Mouse (Mus musculus): ENCODE results near the gene Col19a1. TPM values are rescaled to one million over a fixed set of nuclear protein-coding genes. Genes with fewer than 3 reads are reported as not detected.

Col19a1 gene
- total and polyA plus RNA-seq, 2 experiments from 2014 or later: 2.4 to 2.5 TPM

DNA sequence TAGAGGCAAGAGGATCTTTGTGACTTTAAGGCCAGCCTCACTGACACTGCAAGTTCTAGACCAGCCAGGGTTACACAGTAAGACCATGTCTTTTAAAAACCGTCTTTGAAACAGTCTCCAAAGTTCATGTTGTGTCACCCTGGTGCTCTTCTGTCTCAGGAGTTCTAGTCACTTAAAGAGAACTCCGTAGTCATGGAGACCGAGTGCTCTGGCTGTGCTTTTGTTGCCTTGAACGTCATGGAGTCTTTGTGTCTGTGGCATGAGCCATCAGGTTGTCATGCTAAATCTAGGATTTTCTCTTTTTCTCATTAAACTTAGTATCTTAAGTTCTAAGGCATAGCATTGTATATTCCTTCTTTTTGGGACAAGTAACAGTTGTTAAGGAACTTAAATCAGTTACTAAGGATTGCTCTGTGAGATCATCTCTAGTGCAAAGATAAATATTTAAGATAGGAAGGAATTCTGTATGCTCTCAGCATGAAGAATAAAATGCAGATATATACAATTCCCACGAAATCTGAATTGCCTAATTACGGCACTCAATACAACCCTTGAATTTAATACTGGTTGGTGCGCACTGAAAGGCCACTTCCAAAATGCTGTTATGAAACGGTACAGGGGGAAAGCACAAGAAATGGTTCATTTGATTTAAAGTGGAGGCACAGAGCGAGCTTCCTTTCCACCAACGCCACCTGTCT, 134.6 kb downstream of the Col19a1 start:
- Histone ChIP-seq H3K27ac (ENCODE audit: low read depth, low read length) (no peak overlapping the region), H3K9me3 (ENCODE audit: low read length) (no peaks in the 10 kb centered on the region), H3K4me3 (ENCODE audit: low read depth, low read length) (no peak overlapping the region), H3K4me1 (ENCODE audit: insufficient read depth, low read length) (no peaks in the 10 kb centered on the region), H3K9ac (replicated peaks; ENCODE audit: low read length, poor library complexity, severe bottlenecking) (no peak overlapping the region), H3K36me3 (ENCODE audit: insufficient read depth, low read length) (no peaks in the 10 kb centered on the region), H3K27me3 (ENCODE audit: insufficient read depth, low read length) (no peaks in the 10 kb centered on the region), H3K4me2 (ENCODE audit: low read depth, low read length, poor library complexity, severe bottlenecking) (no peak overlapping the region)
- DNase-seq (ENCODE audit: low spot score) (peak; percentile 27), ATAC-seq (ENCODE audit: low FRiP score) (peak; percentile 58; the same call in 1 of the 2 replicates)
- WGBS: 33% methylated on average over 10 of the region's 10 CpGs
- TF ChIP-seq CTCF (IDR thresholded peaks at IDR 0.05): no peak

DNA sequence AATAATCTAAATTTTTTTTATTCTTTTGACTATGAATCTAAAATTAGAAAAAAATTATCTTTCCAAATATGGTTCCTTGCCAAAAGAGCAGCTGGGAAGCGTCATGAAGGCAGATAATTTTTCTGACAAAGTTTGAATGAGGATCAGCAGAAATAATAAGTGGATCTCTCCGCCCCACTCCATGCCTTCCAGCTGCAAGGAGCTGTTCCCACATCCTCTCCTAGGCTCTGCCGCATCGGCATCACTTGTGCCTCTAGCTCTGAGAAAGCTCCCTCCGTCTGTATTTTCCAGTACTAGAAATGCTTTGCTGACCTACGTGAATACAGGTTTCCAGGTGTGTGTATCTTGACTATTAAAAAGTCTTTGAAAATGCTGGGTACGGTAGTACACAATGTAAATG, 135.1 kb downstream of the Col19a1 start:
- Histone ChIP-seq H3K9me3 (ENCODE audit: low read length) (no peaks in the 10 kb centered on the region), H3K4me2 (ENCODE audit: low read depth, low read length, poor library complexity, severe bottlenecking) (no peak overlapping the region), H3K4me1 (ENCODE audit: insufficient read depth, low read length) (no peaks in the 10 kb centered on the region), H3K36me3 (ENCODE audit: insufficient read depth, low read length) (no peaks in the 10 kb centered on the region), H3K27me3 (ENCODE audit: insufficient read depth, low read length) (no peaks in the 10 kb centered on the region), H3K27ac (ENCODE audit: low read depth, low read length) (no peak overlapping the region), H3K4me3 (ENCODE audit: low read depth, low read length) (no peak overlapping the region), H3K9ac (replicated peaks; ENCODE audit: low read length, poor library complexity, severe bottlenecking) (no peak overlapping the region)
- DNase-seq (ENCODE audit: low spot score) (no peak), ATAC-seq (ENCODE audit: low FRiP score) (no peak)
- WGBS: 50% methylated on average over 7 of the region's 7 CpGs
- TF ChIP-seq CTCF (IDR thresholded peaks at IDR 0.05): no peak

DNA sequence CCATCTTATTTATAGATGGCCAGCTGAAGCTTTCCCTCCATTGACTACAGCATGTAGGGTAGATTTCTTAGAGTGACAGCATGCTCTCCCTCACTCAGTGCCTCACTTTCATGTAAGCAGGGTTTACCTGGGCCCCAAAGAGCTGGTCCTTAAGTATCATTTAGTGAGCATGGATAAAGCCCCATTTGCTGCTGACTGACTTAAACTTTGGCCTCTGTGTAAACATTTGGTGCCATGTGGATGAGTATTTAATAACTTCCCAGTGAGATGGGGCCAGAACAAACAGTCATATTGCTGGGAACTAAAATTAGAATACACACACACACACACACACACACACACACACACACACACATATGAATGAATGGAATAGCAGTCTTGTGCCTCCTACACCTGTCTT, 149.8 kb downstream of the Col19a1 start:
- no peak overlapping the region for H3K27ac ChIP-seq (ENCODE audit: low read depth, low read length)
- no peak overlapping the region for H3K9ac ChIP-seq (replicated peaks; ENCODE audit: low read length, poor library complexity, severe bottlenecking)
- H3K4me3 ChIP-seq (ENCODE audit: low read depth, low read length): no peak overlapping the region
- H3K4me1 ChIP-seq (ENCODE audit: insufficient read depth, low read length): no peaks in the 10 kb centered on the region
- no peaks in the 10 kb centered on the region for H3K36me3 ChIP-seq (ENCODE audit: insufficient read depth, low read length)
- ATAC-seq (ENCODE audit: low FRiP score) (no peak), DNase-seq (ENCODE audit: low spot score) (no peak)
- H3K4me2 ChIP-seq (ENCODE audit: low read depth, low read length, poor library complexity, severe bottlenecking): no peak overlapping the region
- no peak for TF ChIP-seq CTCF (IDR thresholded peaks at IDR 0.05)
- no peaks in the 10 kb centered on the region for H3K27me3 ChIP-seq (ENCODE audit: insufficient read depth, low read length)
- H3K9me3 ChIP-seq (ENCODE audit: low read length): no peaks in the 10 kb centered on the region

DNA sequence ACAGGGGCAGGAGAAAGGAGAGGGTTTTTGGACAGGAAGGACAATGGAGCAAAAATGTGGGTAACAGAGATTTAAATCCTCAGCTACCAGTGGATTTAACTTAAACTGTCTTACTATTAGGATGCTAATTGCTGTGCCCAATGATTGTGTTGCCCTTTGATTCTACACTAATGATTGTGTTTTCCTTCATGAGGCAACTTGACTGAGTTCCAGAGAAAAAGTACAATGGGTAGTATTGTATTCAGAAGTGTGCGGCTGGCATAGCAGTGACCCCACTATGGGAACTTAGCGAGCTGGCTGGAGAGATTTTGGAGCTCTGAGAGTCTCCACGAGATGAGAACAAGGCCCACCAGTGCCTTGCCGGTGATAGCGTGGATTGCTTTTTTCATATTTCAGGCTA, 159.0 kb downstream of the Col19a1 start:
- Histone ChIP-seq H3K4me3 (ENCODE audit: low read depth, low read length) (no peak overlapping the region), H3K27ac (ENCODE audit: low read depth, low read length) (no peak overlapping the region), H3K4me1 (ENCODE audit: insufficient read depth, low read length) (no peaks in the 10 kb centered on the region), H3K4me2 (ENCODE audit: low read depth, low read length, poor library complexity, severe bottlenecking) (no peak overlapping the region), H3K9ac (replicated peaks; ENCODE audit: low read length, poor library complexity, severe bottlenecking) (no peak overlapping the region), H3K27me3 (ENCODE audit: insufficient read depth, low read length) (no peaks in the 10 kb centered on the region), H3K9me3 (ENCODE audit: low read length) (no peaks in the 10 kb centered on the region), H3K36me3 (ENCODE audit: insufficient read depth, low read length) (no peaks in the 10 kb centered on the region)
- TF ChIP-seq CTCF (IDR thresholded peaks at IDR 0.05): no peak
- 85% methylated on average over 5 of the region's 5 CpGs for WGBS
- DNase-seq (ENCODE audit: low spot score): no peak
- ATAC-seq (ENCODE audit: low FRiP score): no peak

DNA sequence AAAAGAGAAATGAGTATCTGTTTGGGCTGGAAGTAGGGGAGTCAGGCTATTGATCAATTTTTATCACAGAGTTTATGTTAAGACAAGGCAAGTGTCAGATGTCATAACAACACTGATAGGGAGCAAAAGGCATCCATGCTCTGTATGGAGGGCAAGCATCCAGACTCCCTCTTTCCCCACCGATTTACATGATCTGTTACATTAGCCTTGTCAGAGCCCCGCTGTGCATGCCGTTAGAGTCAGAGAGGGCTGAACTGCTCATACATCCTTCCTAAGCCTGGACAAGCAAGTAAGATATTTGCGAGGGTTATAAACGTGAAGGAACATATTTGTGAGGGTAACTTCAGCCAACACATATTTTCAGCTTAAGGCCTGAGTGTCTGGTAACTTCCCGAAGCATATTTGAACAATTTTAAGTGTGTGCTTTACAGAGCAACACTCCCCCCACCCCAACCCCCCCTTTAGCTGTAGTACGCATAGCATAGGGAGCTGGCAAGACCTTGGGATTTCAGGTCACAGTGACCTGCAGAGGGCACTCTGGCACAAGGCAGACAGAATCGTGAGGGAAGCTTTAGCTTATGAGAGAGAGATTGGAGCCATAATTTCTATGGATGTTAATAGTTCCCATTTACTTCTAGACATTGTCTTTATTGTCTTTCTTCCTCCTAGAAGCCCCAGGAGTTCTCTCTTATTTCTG, 209.0 kb downstream of the Col19a1 start:
- Histone ChIP-seq H3K4me1 (ENCODE audit: insufficient read depth, low read length) (no peaks in the 10 kb centered on the region), H3K9me3 (ENCODE audit: low read length) (no peaks in the 10 kb centered on the region), H3K27ac (ENCODE audit: low read depth, low read length) (no peak overlapping the region), H3K4me3 (ENCODE audit: low read depth, low read length) (no peak overlapping the region), H3K36me3 (ENCODE audit: insufficient read depth, low read length) (no peaks in the 10 kb centered on the region), H3K9ac (replicated peaks; ENCODE audit: low read length, poor library complexity, severe bottlenecking) (no peak overlapping the region), H3K27me3 (ENCODE audit: insufficient read depth, low read length) (no peaks in the 10 kb centered on the region), H3K4me2 (ENCODE audit: low read depth, low read length, poor library complexity, severe bottlenecking) (no peak overlapping the region)
- peak; percentile 79 for DNase-seq (ENCODE audit: low spot score)
- TF ChIP-seq CTCF (IDR thresholded peaks at IDR 0.05): peak; percentile 80
- whole genome bisulfite sequencing: 43% methylated on average over 8 of the region's 8 CpGs
- no peak for ATAC-seq (ENCODE audit: low FRiP score)

DNA sequence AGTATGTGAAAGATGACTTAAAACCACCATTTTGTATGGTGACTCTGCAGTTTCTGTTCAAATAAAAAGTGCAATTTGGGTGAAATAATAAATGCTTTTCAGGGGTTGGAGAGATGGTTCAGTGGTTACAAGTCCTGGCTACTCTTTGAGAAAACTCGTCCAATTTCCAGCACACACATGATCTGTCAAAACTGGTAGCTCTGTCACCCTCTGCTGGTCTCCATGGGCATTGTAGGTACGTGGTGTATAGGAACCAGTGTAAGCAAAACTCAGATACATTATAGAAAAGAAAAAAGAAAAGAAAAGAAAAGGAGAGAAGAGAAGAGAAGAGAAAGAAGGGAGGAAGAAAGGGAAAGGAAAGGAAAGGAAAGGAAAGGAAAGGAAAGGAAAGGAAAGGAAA, 212.4 kb downstream of the Col19a1 start:
- no peak for ATAC-seq (ENCODE audit: low FRiP score)
- H3K27ac ChIP-seq (ENCODE audit: low read depth, low read length): no peak overlapping the region
- no peaks in the 10 kb centered on the region for H3K36me3 ChIP-seq (ENCODE audit: insufficient read depth, low read length)
- no peaks in the 10 kb centered on the region for H3K9me3 ChIP-seq (ENCODE audit: low read length)
- peak; percentile 54 for TF ChIP-seq CTCF (IDR thresholded peaks at IDR 0.05)
- no peaks in the 10 kb centered on the region for H3K4me1 ChIP-seq (ENCODE audit: insufficient read depth, low read length)
- no peaks in the 10 kb centered on the region for H3K27me3 ChIP-seq (ENCODE audit: insufficient read depth, low read length)
- peak; percentile 38 for DNase-seq (ENCODE audit: low spot score)
- WGBS: 37% methylated on average over 2 of the region's 2 CpGs
- H3K4me3 ChIP-seq (ENCODE audit: low read depth, low read length): no peak overlapping the region
- no peak overlapping the region for H3K4me2 ChIP-seq (ENCODE audit: low read depth, low read length, poor library complexity, severe bottlenecking)
- no peak overlapping the region for H3K9ac ChIP-seq (replicated peaks; ENCODE audit: low read length, poor library complexity, severe bottlenecking)

All from midbrain, postnatal 0 days (tissue).